Mouse (Mus musculus): ENCODE results near the gene Ankrd13a.

Ankrd13a gene

GRCm38 (mm10) chr5:114797253-114797652, 22.8 kb downstream of the Ankrd13a start:
- no peak for DNase-seq (ENCODE audit: low spot score in 2 of 2)

GRCm38 (mm10) chr5:114799848-114800247, 25.4 kb downstream of the Ankrd13a start:
- DNase-seq (ENCODE audit: low spot score in 2 of 2) = no peak

- DNase-seq (ENCODE audit: low spot score in 2 of 2) = peak in 1 of 2 experiments; percentile 70
Observed at GRCm38 (mm10) chr5:114801049-114801448, 26.6 kb downstream of the Ankrd13a start.

GRCm38 (mm10) chr5:114801841-114802240, 27.4 kb downstream of the Ankrd13a start:
- no peak for DNase-seq (ENCODE audit: low spot score in 2 of 2)

- DNase-seq (ENCODE audit: low spot score in 2 of 2) = no peak
Observed at GRCm38 (mm10) chr5:114803231-114803630, 28.8 kb downstream of the Ankrd13a start.

GRCm38 (mm10) chr5:114804335-114804734, 29.9 kb downstream of the Ankrd13a start:
- DNase-seq (ENCODE audit: low spot score in 2 of 2) = no peak

GRCm38 (mm10) chr5:114804958-114805357, 30.5 kb downstream of the Ankrd13a start:
- DNase-seq (ENCODE audit: low spot score in 2 of 2) = no peak

- DNase-seq (ENCODE audit: low spot score in 2 of 2) = peak in 1 of 2 experiments; percentile 36
Observed at GRCm38 (mm10) chr5:114805436-114806350, 31.2 kb downstream of the Ankrd13a start.

- no peak for DNase-seq (ENCODE audit: low spot score in 2 of 2)
Observed at GRCm38 (mm10) chr5:114806636-114807035, 32.2 kb downstream of the Ankrd13a start.

GRCm38 (mm10) chr5:114807063-114807462, 32.6 kb downstream of the Ankrd13a start:
- DNase-seq (ENCODE audit: low spot score in 2 of 2) = no peak

- no peak for DNase-seq (ENCODE audit: low spot score in 2 of 2)
Observed at GRCm38 (mm10) chr5:114807468-114807867, 33.0 kb downstream of the Ankrd13a start.

GRCm38 (mm10) chr5:114807893-114808292, 33.4 kb downstream of the Ankrd13a start:
- DNase-seq (ENCODE audit: low spot score in 2 of 2) = no peak

GRCm38 (mm10) chr5:114808385-114808784, 33.9 kb downstream of the Ankrd13a start:
- DNase-seq (ENCODE audit: low spot score in 2 of 2) = no peak

- no peak for DNase-seq (ENCODE audit: low spot score in 2 of 2)
Observed at GRCm38 (mm10) chr5:114809181-114809756, 34.8 kb downstream of the Ankrd13a start.

GRCm38 (mm10) chr5:114809826-114810225, 35.3 kb downstream of the Ankrd13a start:
- no peak for DNase-seq (ENCODE audit: low spot score in 2 of 2)

GRCm38 (mm10) chr5:114813525-114814181, 39.2 kb downstream of the Ankrd13a start:
- peak; percentile 72 to 89 for DNase-seq (ENCODE audit: low spot score in 2 of 2)

GRCm38 (mm10) chr5:114816599-114816998, 42.1 kb downstream of the Ankrd13a start:
- DNase-seq (ENCODE audit: low spot score in 2 of 2) = no peak

- no peak for DNase-seq (ENCODE audit: low spot score in 2 of 2)
Observed at GRCm38 (mm10) chr5:114818124-114818523, 43.6 kb downstream of the Ankrd13a start.

- peak; percentile 55 to 83 for DNase-seq (ENCODE audit: low spot score in 2 of 2)
Observed at GRCm38 (mm10) chr5:114822796-114823688, 48.6 kb downstream of the Ankrd13a start, which contains the start of gene 1500011B03Rik. Gene 1500011B03Rik, minus strand, starts transcription at chr5:114823468.

- peak; percentile 50 to 70 for DNase-seq (ENCODE audit: low spot score in 2 of 2)
Observed at GRCm38 (mm10) chr5:114824197-114824596, 49.7 kb downstream of the Ankrd13a start.

GRCm38 (mm10) chr5:114825978-114826691, 51.7 kb downstream of the Ankrd13a start:
- DNase-seq (ENCODE audit: low spot score in 2 of 2) = peak; percentile 61 to 92
